Mouse (Mus musculus) liver, embryonic 13.5 days (tissue): ENCODE measurements around the gene Fkbp8. TPM values are rescaled to one million over a fixed set of nuclear protein-coding genes. Genes with fewer than 3 reads are reported as not detected.

Source experiments
- ATAC-seq: fragments of 200-750 bp; cut with Nextera tagmentation; 2 replicates; pipeline ENCODE4 v1.8.0; 2017; ENCODE audit warnings: low read depth, mild to moderate bottlenecking, moderate number of reproducible peaks, moderate library complexity
- DNase-seq: peaks from one replicate; pipeline ENCODE4 v3.0.0; 2022
- H3K27ac ChIP-seq: fragments of 300-500 bp; sonication (generic); 2 replicates; pipeline ENCODE4 v1.5.1; 2015; ENCODE audit warnings: moderate library complexity, mild to moderate bottlenecking, inconsistent platforms
- H3K27me3 ChIP-seq: fragments of 300-500 bp; sonication (generic); 2 replicates; pipeline ENCODE4 v1.6.1; 2015; ENCODE audit warnings: mild to moderate bottlenecking, inconsistent platforms
- H3K36me3 ChIP-seq: fragments of 300-500 bp; sonication (generic); 2 replicates; pipeline ENCODE4 v1.6.1; 2015; ENCODE audit warnings: mild to moderate bottlenecking, inconsistent platforms
- H3K4me1 ChIP-seq: fragments of 300-500 bp; sonication (generic); replicated peaks from 2 replicates; pipeline ENCODE4 v1.6.1; 2015; ENCODE audit warnings: inconsistent platforms
- H3K4me2 ChIP-seq: fragments of 300-500 bp; sonication (generic); 2 replicates; pipeline ENCODE4 v1.6.1; 2015; ENCODE audit warnings: inconsistent platforms, mild to moderate bottlenecking, moderate library complexity
- H3K4me3 ChIP-seq: fragments of 300-500 bp; sonication (generic); replicated peaks from 2 replicates; pipeline ENCODE4 v1.5.1; 2015; ENCODE audit warnings: mild to moderate bottlenecking, inconsistent platforms
- H3K9ac ChIP-seq: fragments of 300-500 bp; sonication (generic); 2 replicates; pipeline ENCODE4 v1.6.1; 2015; ENCODE audit warnings: mild to moderate bottlenecking, inconsistent platforms
- H3K9me3 ChIP-seq: fragments of 300-500 bp; sonication (generic); replicated peaks from 2 replicates; pipeline ENCODE4 v1.6.1; 2016; ENCODE audit warnings: inconsistent platforms
- WGBS: fragments of 180-500 bp; shearing (Covaris S2); methylation state at CpG from one replicate; pipeline ENCODE4 v1.1.7; 2015; ENCODE audit not compliant: insufficient replicate concordance; 5-methylcytosine and 5-hydroxymethylcytosine counted together
- polyA plus RNA-seq: library from polyadenylated mRNA; unstranded; fragments of >200 nt; fragmentation: Nextera tagmentation; extraction: Ambion mirVana; gene quantifications from 2 replicates; pipeline ENCODE4 v1.2.1, GENCODE M21; 2015

Fkbp8 gene
- polyA plus RNA-seq, 1 experiment from 2014 or later = 182 TPM

DNA sequence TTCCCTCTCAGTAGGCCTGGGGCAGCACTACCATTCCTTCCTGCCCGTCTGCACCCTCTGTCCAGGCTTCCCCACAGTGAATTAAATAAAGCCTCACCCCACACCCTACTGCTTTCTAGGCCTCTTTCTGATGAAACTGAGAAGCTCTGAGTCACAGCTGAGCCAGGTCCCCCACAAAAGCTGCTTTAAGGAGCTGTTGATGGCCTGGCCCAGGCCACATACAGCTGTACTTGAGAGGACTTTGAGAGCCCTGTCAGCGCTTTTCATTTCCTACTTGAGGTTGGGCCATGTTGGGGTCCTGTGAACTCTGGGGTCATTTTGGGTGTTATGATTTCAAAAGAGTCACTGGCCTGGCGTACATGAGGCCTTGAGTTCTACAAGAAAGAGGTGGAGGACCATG, 7.7 kb downstream of the Fkbp8 start:
- Histone ChIP-seq H3K9me3 (no peaks in the 10 kb centered on the region), H3K36me3 (peaks cover 70% of the 10 kb centered on the region), H3K9ac (no peak overlapping the region), H3K4me1 (peaks cover 24% of the 10 kb centered on the region), H3K27ac (no peak overlapping the region), H3K27me3 (no peaks in the 10 kb centered on the region), H3K4me3 (no peak overlapping the region), H3K4me2 (no peak overlapping the region)
- ATAC-seq (no peak), DNase-seq (no peak)
- WGBS = 82% methylated on average over 3 of the region's 3 CpGs

DNA sequence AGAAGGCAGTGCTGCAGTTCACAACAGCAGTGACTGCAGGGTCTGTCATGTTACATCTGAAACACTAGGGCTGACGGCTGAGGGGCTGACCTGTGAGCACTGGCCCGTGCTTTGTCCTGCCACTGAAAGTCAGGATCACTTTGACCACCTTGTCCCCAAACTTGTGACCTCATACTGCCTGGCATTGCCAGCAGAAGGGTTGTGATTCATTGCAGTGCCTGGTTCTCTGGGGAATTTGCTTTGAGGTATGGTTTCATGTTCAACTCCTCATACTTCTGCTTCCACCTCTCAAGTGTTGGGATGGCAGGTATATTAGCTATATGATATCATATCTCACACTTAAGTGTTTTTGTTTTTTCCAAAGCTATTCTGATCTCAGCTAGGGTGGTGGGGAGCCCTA, 8.2 kb downstream of the Fkbp8 start:
- WGBS = 87% methylated on average over 2 of the region's 2 CpGs
- ATAC-seq = no peak
- Histone ChIP-seq H3K9ac (no peak overlapping the region), H3K36me3 (peaks cover 65% of the 10 kb centered on the region), H3K9me3 (no peaks in the 10 kb centered on the region), H3K27ac (no peak overlapping the region), H3K4me2 (no peak overlapping the region), H3K27me3 (no peaks in the 10 kb centered on the region), H3K4me3 (no peak overlapping the region), H3K4me1 (peaks cover 24% of the 10 kb centered on the region)
- DNase-seq = no peak

DNA sequence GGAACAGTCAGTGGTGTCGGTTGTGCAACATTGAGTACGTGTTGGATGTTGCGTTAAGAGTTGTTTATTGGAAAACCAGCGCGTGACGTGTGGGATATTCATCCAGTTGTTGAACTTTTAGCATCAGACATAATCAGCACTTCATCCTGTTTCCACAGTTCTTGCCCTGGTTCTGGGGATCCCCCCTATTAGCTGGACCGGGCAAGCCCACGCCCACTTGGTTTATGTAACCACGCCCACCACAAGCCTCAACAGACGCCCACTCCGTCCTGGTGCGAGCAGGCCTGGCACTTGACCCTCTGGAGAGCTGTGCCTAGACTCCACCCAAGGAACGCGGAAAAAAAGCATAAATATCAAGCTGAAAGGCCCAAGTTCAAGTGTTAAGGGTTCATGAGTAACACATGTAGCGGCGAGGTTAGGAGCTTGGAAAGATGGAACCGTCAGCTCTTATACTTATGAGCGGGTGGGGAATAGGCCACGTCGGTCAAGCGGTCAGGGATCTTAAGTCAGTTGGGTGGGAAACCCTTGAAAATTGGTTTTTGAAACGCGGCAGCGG, 10.6 kb downstream of the Fkbp8 start:
- Histone ChIP-seq H3K27me3 (no peaks in the 10 kb centered on the region), H3K4me3 (peak overlapping the region; percentile 93), H3K27ac (peak overlapping the region; percentile 92), H3K36me3 (peaks cover 41% of the 10 kb centered on the region), H3K4me2 (peak overlapping the region; percentile 99), H3K9ac (peak overlapping the region; percentile 79), H3K9me3 (no peaks in the 10 kb centered on the region), H3K4me1 (peaks cover 42% of the 10 kb centered on the region)
- 15% methylated on average over 24 of the region's 24 CpGs for WGBS
- ATAC-seq (0 out of 2 replicates have a peak, but pooled peaks have one; percentile 9), DNase-seq (peak; percentile 56)

DNA sequence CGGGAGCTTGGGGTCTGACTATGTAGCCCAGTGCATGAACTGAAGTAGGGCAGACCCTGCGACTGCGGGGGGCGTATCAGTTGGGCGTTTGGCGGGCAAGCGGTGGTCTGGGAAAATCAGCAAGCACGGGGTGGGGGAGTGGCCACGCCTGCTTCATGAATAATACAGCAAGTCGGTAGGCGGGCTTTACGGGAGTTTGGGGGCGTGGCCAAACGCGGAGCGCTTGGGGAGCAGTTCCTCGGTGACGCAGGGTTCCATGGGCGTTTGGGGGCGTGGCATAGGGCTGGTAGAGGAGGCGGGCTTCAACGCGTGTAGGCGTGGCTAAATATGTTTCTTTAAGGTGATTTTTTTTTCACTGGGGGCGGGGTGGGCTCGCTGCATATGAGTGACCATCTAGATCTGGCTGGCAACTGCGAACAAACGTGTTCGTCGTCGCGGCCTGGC, 11.1 kb downstream of the Fkbp8 start:
- Histone ChIP-seq H3K27ac (peak overlapping the region; percentile 98), H3K36me3 (peaks cover 36% of the 10 kb centered on the region), H3K27me3 (no peaks in the 10 kb centered on the region), H3K4me1 (peaks cover 48% of the 10 kb centered on the region), H3K4me2 (peak overlapping the region; percentile 99), H3K9ac (peak overlapping the region; percentile 79), H3K9me3 (no peaks in the 10 kb centered on the region), H3K4me3 (peak overlapping the region; percentile 93)
- under 1% methylated on average over 32 of the region's 32 CpGs for WGBS
- DNase-seq (peak; percentile 99), ATAC-seq (peak; percentile 50)

DNA sequence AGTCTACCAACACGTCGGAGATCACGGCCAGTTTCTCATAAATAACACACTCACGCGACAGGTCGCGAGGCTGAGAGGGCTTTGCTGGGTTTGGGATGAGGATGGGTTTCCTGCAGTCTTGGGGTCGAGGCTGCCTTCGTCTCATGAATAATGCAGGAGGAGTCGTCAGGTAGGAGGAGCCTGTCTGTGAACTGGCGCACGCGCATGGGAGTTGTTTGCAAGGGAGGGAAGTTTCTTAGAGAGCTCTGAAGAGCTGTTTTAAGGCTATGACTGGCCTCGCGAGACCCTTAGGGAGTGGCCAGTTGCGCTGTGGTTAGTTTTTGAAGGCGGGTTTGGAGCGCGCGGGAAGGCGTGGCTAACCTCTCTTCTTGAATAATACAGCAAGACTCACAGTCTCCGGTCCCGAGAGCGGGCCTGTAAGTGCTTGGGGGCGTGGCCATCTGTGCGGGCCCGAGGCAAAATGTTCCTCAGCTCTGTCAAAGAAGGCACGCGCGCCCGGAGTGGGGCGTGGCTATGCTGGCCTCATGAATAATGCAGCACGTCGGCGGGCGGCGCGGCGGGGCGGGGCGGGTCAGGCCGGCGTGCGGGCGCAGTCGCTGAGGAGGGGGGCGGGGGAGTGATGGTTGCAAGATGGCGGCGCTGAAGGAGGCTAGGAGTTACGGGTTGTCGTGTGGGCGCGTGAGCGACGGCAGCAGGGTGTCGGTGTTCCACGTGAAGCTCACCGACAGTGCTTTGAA, 11.7 kb downstream of the Fkbp8 start, which contains the start of gene Ell:
TSS of gene Ell (plus strand) at position 381 of the 737 bp plus-strand sequence.
- H3K4me2 ChIP-seq = peak within 1 kb of the TSS; percentile 99
- no peaks in the 10 kb centered on the region for H3K27me3 ChIP-seq
- no peaks in the 10 kb centered on the region for H3K9me3 ChIP-seq
- WGBS = under 1% methylated on average over 58 of the region's 58 CpGs
- peak within 1 kb of the TSS; percentile 93 for H3K4me3 ChIP-seq
- DNase-seq (peak; percentile 100), ATAC-seq (peak; percentile 84)
- H3K4me1 ChIP-seq = peaks cover 53% of the 10 kb centered on the region
- peaks cover 30% of the 10 kb centered on the region for H3K36me3 ChIP-seq
- peak within 1 kb of the TSS; percentile 98 for H3K27ac ChIP-seq
- H3K9ac ChIP-seq = peak within 1 kb of the TSS; percentile 93

DNA sequence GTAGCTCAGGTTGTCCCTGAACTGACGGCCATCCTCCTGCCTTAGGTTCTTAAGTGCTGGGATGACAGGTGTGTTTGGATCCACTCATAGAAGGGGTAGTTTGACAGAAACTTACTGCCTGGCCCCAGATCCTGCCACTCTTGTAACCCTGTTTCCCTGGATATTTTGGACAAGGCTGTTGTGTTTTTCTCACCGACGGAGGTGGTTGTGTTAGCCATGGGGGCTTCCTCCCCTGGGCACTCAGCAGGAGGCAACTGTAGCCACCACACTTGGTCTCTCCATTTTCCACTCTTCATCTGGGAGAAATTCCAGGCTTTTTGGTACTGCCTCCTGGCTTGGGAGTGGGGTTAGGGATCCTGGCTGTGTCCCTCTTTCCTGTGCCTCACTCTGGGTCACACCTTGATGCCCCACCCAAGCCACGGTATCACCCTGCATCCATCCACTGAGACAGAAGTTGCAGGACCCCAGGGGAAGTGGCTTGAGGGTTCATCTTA, 12.5 kb downstream of the Fkbp8 start:
- no peak for ATAC-seq
- Histone ChIP-seq H3K9me3 (no peaks in the 10 kb centered on the region), H3K4me1 (peaks cover 62% of the 10 kb centered on the region), H3K27me3 (no peaks in the 10 kb centered on the region), H3K4me2 (peak overlapping the region; percentile 99), H3K36me3 (peaks cover 22% of the 10 kb centered on the region), H3K27ac (peak overlapping the region; percentile 98), H3K4me3 (peak overlapping the region; percentile 93), H3K9ac (peak overlapping the region; percentile 93)
- no peak for DNase-seq
- 3% methylated on average over 4 of the region's 4 CpGs for WGBS

DNA sequence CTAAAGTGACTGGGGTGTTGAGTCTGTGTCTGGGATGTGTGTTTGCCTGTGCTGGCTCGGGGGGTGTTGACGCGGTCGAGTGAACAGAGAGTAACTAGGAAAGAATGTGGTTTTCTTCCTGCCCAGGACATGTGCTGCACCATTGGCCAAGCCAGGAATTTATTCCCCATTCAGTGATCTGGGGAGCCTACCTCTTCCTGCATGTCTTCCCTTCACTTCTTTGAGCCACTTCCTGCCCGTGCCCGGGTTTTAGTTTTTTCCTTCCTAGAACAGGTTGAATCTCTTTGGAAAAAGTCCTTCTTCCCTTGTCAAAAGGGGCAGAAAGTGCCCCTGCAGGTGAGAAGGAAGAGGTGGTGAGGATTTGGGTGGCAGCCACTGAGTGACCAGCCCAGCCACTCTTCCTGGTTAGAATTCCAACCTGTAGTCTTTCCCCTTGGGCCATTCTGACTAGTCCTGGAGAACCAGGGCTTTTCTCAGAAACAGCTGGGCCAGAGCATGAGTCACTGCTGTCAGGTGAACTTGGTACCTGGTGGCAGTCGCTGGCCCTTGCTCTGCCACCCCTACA, 13.1 kb downstream of the Fkbp8 start:
- peaks cover 67% of the 10 kb centered on the region for H3K4me1 ChIP-seq
- no peaks in the 10 kb centered on the region for H3K9me3 ChIP-seq
- DNase-seq (no peak), ATAC-seq (no peak)
- H3K27me3 ChIP-seq = no peaks in the 10 kb centered on the region
- peak overlapping the region; percentile 99 for H3K4me2 ChIP-seq
- H3K27ac ChIP-seq = peak overlapping the region; percentile 98
- peak overlapping the region; percentile 93 for H3K9ac ChIP-seq
- H3K36me3 ChIP-seq = peaks cover 16% of the 10 kb centered on the region
- H3K4me3 ChIP-seq = peak overlapping the region; percentile 93
- 24% methylated on average over 7 of the region's 7 CpGs for whole genome bisulfite sequencing

DNA sequence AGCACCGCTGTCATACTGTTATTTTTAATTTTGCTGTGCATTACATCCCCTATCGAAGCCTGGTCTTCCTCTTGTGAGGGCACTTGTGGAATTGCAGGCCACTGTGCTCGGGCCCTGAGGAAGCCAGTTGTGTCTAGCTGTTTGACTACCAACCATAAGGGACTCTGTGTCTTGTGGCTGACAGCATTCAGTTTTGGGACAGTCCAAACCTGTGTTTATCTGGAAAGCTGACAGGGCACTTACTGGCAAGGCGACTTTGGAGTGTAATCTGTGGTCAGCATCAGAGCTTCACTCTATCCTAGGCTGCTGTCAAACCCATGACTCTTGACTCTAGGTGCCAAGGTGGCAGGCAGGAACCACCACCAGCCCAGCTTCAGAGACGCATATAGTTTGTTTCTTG, 13.6 kb downstream of the Fkbp8 start:
- DNase-seq = no peak
- Histone ChIP-seq H3K4me2 (peak overlapping the region; percentile 99), H3K9me3 (no peaks in the 10 kb centered on the region), H3K36me3 (peaks cover 11% of the 10 kb centered on the region), H3K4me3 (peak overlapping the region; percentile 93), H3K27me3 (no peaks in the 10 kb centered on the region), H3K27ac (peak overlapping the region; percentile 98), H3K4me1 (peaks cover 72% of the 10 kb centered on the region), H3K9ac (peak overlapping the region; percentile 93)
- whole genome bisulfite sequencing = 61% methylated on average over 5 of the region's 5 CpGs
- no peak for ATAC-seq

DNA sequence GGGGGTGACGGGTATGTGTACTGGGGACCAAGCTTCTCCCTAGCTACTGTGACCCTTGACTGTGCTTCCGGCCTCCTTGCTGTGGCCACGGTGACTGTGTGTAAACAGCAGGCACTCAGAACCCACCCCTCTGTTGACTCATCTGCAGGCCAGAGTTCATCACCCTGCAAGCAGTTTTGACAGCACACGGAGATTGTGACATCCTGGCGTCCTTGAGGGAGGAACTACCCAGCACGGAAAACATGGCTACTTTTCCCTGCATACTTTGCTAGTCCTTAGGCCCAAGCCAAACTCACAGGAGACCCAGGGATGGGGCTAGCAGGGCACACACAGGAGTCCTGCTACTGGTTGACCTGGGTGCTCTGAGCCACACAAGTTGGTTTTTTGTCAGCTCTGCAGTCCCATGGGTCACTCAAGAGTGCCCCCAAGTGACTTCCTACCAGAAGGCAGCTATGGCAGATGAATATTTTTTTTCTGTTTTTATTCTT, 16.7 kb downstream of the Fkbp8 start:
- H3K36me3 ChIP-seq = no peaks in the 10 kb centered on the region; the same call in 1 of the 2 replicates
- H3K27me3 ChIP-seq = no peaks in the 10 kb centered on the region
- peak overlapping the region; percentile 78 for H3K27ac ChIP-seq
- 0 out of 2 replicates have a peak overlapping the region, but pooled peaks have one; percentile 2 for H3K4me3 ChIP-seq
- H3K4me2 ChIP-seq = peak overlapping the region; percentile 21
- 49% methylated on average over 6 of the region's 6 CpGs for WGBS
- ATAC-seq (no peak), DNase-seq (no peak)
- 0 out of 2 replicates have a peak overlapping the region, but pooled peaks have one; percentile 18 for H3K9ac ChIP-seq
- H3K9me3 ChIP-seq = no peaks in the 10 kb centered on the region
- peaks cover 91% of the 10 kb centered on the region for H3K4me1 ChIP-seq

DNA sequence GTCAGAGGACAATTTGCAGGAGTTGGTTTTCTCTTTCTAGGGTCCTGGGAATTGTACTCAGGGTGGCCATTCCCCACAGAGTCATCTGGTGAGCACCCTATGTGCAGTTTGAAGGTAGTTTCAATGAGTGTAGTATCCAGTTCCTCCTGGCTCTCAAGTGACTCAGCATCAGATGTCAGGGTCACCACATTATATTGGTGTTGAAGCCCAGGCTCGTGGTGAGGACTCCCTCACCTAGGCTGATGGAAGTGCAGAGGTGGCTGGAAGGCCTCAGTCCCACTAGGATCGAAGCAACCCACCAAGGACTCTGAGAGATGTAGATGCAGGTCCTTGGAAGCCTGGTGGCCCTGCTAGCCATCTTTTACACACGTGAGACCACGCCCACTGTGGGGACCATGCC, 18.9 kb downstream of the Fkbp8 start:
- no peak for DNase-seq
- ATAC-seq = no peak
- Histone ChIP-seq H3K27ac (no peak overlapping the region), H3K4me3 (no peak overlapping the region), H3K4me2 (no peak overlapping the region), H3K4me1 (peaks cover 86% of the 10 kb centered on the region), H3K36me3 (peaks cover 4% of the 10 kb centered on the region; the same call in 1 of the 2 replicates), H3K27me3 (no peaks in the 10 kb centered on the region), H3K9me3 (no peaks in the 10 kb centered on the region), H3K9ac (no peak overlapping the region)
- 58% methylated on average over 4 of the region's 4 CpGs for WGBS

DNA sequence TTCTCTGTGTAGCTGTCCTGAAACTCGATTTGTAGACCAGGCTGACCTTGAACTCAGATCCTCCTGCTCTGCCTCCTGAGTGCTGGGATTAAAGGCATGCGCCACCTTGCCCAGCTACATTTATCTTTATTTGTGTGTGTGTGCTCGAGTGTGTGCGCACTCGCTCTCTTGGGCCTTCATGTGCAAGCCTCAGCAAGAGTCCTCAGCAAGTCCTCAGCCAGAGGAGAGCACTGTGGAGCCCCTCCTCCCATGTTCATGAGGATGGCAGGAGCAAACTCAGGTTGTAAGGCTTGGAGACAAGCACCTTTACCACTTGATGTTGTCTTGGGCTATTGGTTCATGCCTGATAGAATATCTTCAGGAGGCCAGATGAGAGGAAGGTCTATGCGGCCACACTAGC, 20.2 kb downstream of the Fkbp8 start:
- ATAC-seq (no peak), DNase-seq (no peak)
- Histone ChIP-seq H3K9ac (no peak overlapping the region), H3K9me3 (no peaks in the 10 kb centered on the region), H3K27me3 (no peaks in the 10 kb centered on the region), H3K27ac (peak overlapping the region; percentile 43; the same call in 1 of the 2 replicates), H3K4me1 (peaks cover 87% of the 10 kb centered on the region), H3K4me3 (no peak overlapping the region), H3K36me3 (peaks cover 4% of the 10 kb centered on the region; the same call in 1 of the 2 replicates), H3K4me2 (no peak overlapping the region)
- 79% methylated on average over 6 of the region's 6 CpGs for WGBS
